Mouse (Mus musculus): Measurements from ENCODE around the gene Abca12.

DNA sequence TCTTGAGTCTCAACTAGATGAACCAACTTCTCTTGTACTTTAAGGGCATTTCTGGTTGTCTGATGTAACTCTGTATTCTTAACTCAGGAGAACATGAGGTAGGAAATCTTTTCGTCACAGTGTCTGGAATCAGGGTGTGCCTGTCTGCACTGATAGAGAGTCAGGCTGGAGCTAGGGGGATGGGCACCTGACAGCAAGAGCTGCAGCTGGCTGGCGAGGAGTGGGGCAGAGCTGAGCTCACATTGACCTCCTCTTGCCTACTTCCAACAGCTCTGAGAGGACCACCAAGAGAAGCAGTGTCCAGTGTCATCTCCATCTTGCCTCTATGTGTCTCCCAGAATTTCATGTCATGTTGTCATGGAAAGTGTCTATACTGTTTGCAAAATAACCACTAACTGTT lies 20.5 kb downstream of the Abca12 start:
- TF ChIP-seq CTCF (IDR thresholded peaks at IDR 0.05; ENCODE audit: low read depth) (no peak), EP300 (optimal IDR thresholded peaks at IDR 0.05) (no peak)
